23 mouse cellular contexts compared by ENCODE assay signal in the genomic region with DNA sequence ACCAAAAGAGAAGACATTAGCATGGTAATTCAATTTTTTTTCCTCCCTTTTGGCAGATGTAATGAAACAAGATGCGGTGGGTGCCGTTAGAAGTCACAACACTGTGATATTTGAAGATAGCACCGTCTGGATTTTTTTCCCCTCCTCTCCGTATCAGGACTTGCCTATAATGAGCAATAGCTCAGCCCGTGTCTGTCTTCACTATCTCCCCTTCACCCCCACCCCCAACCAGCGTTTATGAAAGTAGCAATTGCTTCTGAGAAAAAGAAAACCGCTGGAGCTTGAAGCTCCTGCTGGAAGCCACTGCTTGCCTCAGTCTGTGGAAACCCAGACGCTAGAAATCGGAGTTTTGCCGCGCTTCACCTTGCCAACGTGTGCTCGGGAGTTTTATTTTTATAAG. TPM values are rescaled to one million over a fixed set of nuclear protein-coding genes. Genes with fewer than 3 reads are reported as not detected.
A peak's percentile ranks its signal among the peaks of the same experiment; 100 is the strongest.
DNase-seq lines count a peak whose midpoint lies in the region; ATAC-seq and TF ChIP-seq lines count a peak whose summit lies in the region.
"Had no signal": no experiment of that assay in that cellular context is flagged by ENCODE, and none has a peak within 500 bp of the region (broad histone marks: within the 10 kb centered on the region; RNA-seq: fewer than 3 reads in every experiment).

No protein-coding gene starts in this region.

- no peak overlapping the region for H3K4me3 ChIP-seq in forebrain, embryonic 13.5 days
- no peak overlapping the region for H3K4me3 ChIP-seq in forebrain, embryonic 10.5 days
- no peak overlapping the region for H3K4me3 ChIP-seq in forebrain, postnatal 0 days (ENCODE audit: low read depth, low read length)
- no peak overlapping the region for H3K4me3 ChIP-seq in midbrain, embryonic 15.5 days
- H3K4me3 ChIP-seq: limb, embryonic 15.5 days; myocyte had no signal

- H3K4me2 ChIP-seq in forebrain, embryonic 13.5 days = peak overlapping the region; percentile 13
- 0 out of 2 replicates have a peak overlapping the region, but pooled peaks have one; percentile 10 for H3K4me2 ChIP-seq in forebrain, postnatal 0 days (ENCODE audit: low read depth)
- peak overlapping the region; percentile 37 for H3K4me2 ChIP-seq in midbrain, embryonic 15.5 days
- H3K4me2 ChIP-seq: limb, embryonic 15.5 days had no signal

- H3K27ac ChIP-seq in forebrain, embryonic 13.5 days = peak overlapping the region; percentile 8; the same call in 1 of the 2 replicates
- no peak overlapping the region for H3K27ac ChIP-seq in forebrain, embryonic 10.5 days
- no peak overlapping the region for H3K27ac ChIP-seq in forebrain, postnatal 0 days (ENCODE audit: low read depth, low read length)
- H3K27ac ChIP-seq in midbrain, embryonic 15.5 days = peak overlapping the region; percentile 74
- H3K27ac ChIP-seq: limb, embryonic 15.5 days had no signal

- H3K4me1 ChIP-seq in forebrain, embryonic 13.5 days = peaks cover 18% of the 10 kb centered on the region
- H3K4me1 ChIP-seq in forebrain, embryonic 10.5 days = peaks cover 17% of the 10 kb centered on the region
- H3K4me1 ChIP-seq in forebrain, postnatal 0 days (ENCODE audit: insufficient read depth) = 0 out of 2 replicates have a peak, but pooled peaks cover 4% of the 10 kb centered on the region
- peaks cover 23% of the 10 kb centered on the region for H3K4me1 ChIP-seq in midbrain, embryonic 15.5 days

- no peak overlapping the region for H3K9ac ChIP-seq in forebrain, embryonic 13.5 days
- no peak overlapping the region for H3K9ac ChIP-seq in forebrain, postnatal 0 days
- no peak overlapping the region for H3K9ac ChIP-seq in midbrain, embryonic 15.5 days
- H3K9ac ChIP-seq: limb, embryonic 15.5 days had no signal

- peak; percentile 7; the same call in 1 of the 2 replicates for ATAC-seq in forebrain, embryonic 13.5 days
- 0 out of 2 replicates have a peak, but pooled peaks have one; percentile 30 for ATAC-seq in forebrain, postnatal 0 days
- peak; percentile 69 for ATAC-seq in midbrain, embryonic 15.5 days (replicated peaks)

- TF ChIP-seq CTCF in forebrain, postnatal 0 days (IDR thresholded peaks at IDR 0.05; ENCODE audit: low read depth) = no peak

- H3K36me3 ChIP-seq in forebrain, embryonic 13.5 days (ENCODE audit: poor library complexity, severe bottlenecking) = no peaks in the 10 kb centered on the region
- H3K36me3 ChIP-seq in forebrain, embryonic 10.5 days (replicated peaks) = no peaks in the 10 kb centered on the region
- H3K36me3 ChIP-seq in forebrain, postnatal 0 days (ENCODE audit: insufficient read depth) = no peaks in the 10 kb centered on the region
- H3K36me3 ChIP-seq in midbrain, embryonic 15.5 days (replicated peaks) = no peaks in the 10 kb centered on the region
- H3K36me3 ChIP-seq: limb, embryonic 15.5 days had no signal

- H3K27me3 ChIP-seq in forebrain, embryonic 13.5 days = peaks cover 5% of the 10 kb centered on the region; the same call in 1 of the 2 replicates
- no peaks in the 10 kb centered on the region for H3K27me3 ChIP-seq in forebrain, embryonic 10.5 days (ENCODE audit: poor library complexity, severe bottlenecking)
- H3K27me3 ChIP-seq in forebrain, postnatal 0 days (ENCODE audit: insufficient read depth, low read length) = peaks cover 12% of the 10 kb centered on the region; the same call in 1 of the 2 replicates
- H3K27me3 ChIP-seq in midbrain, embryonic 15.5 days (replicated peaks) = no peaks in the 10 kb centered on the region

- 45% methylated on average over 13 of the region's 13 CpGs for WGBS in forebrain, embryonic 13.5 days
- WGBS in forebrain, embryonic 10.5 days = 67% methylated on average over 13 of the region's 13 CpGs
- 31% methylated on average over 13 of the region's 13 CpGs for WGBS in forebrain, postnatal 0 days
- 25% methylated on average over 13 of the region's 13 CpGs for WGBS in midbrain, embryonic 15.5 days

- DNase-seq in forebrain, embryonic 10.5 days (ENCODE audit: extremely low spot score, low spot score) = no peak
- DNase-seq in MN1 (ENCODE audit: low spot score) = peak; percentile 21
- DNase-seq in forebrain, postnatal 0 days = peak; percentile 37
- no peak for DNase-seq in cerebellum, postnatal 36 days
- no peak for DNase-seq in urinary bladder, postnatal 36 days (ENCODE audit: low spot score in 2 of 2)
- DNase-seq: adrenal gland, adult 2 months; cerebellum, adult 11-12 months; heart, postnatal 4 days; kidney, adult 11 months; lung, postnatal 10 days; spleen, adult 18-20 months; thymus, postnatal 14 days had no signal

- H3K9me3 ChIP-seq in forebrain, embryonic 13.5 days (replicated peaks) = no peaks in the 10 kb centered on the region
- peaks cover 7% of the 10 kb centered on the region for H3K9me3 ChIP-seq in forebrain, embryonic 10.5 days
- H3K9me3 ChIP-seq in forebrain, postnatal 0 days (ENCODE audit: low read length) = no peaks in the 10 kb centered on the region
- no peaks in the 10 kb centered on the region for H3K9me3 ChIP-seq in midbrain, embryonic 15.5 days
- H3K9me3 ChIP-seq: limb, embryonic 15.5 days had no signal

RNA-seq across cellular contexts. Expression of a gene that starts 55.8 kb away (rescaled TPM):
- polyA plus RNA-seq in forebrain, embryonic 13.5 days (2015; fragmentation: Nextera tagmentation; extraction: Ambion mirVana) = not detected in 2 replicates
- not detected in 2 replicates for polyA plus RNA-seq in forebrain, embryonic 10.5 days (2016; fragmentation: Nextera tagmentation; extraction: Ambion mirVana)
- not detected in 2 replicates for total RNA-seq in forebrain, postnatal 0 days (2014; rRNA removed)
- polyA plus RNA-seq in forebrain, postnatal 0 days (2015; fragmentation: Nextera tagmentation; extraction: Ambion mirVana) = 0.31 TPM in 1 of 2 replicates, not detected in the other
- polyA plus RNA-seq in midbrain, embryonic 15.5 days (2015; fragmentation: Nextera tagmentation; extraction: Ambion mirVana) = not detected in 2 replicates
- total RNA-seq: adrenal gland, adult 2 months; CH12.LX; heart, postnatal 4 days; layer of hippocampus, postnatal 25 days; left cerebral cortex, postnatal 14 days; megakaryocyte, adult 5-6 weeks had no signal
- polyA plus RNA-seq: adrenal gland, adult 2 months; heart, embryonic 14.5 days; large intestine, adult 2 months; limb, embryonic 15.5 days; myocyte; stomach, embryonic 16.5 days had no signal

RNA-seq across cellular contexts. Expression of a gene that starts 59.5 kb away (rescaled TPM):
- 17.9 and 20.6 TPM in 2 replicates for polyA plus RNA-seq in forebrain, embryonic 13.5 days (2015; fragmentation: Nextera tagmentation; extraction: Ambion mirVana)
- polyA plus RNA-seq in forebrain, embryonic 10.5 days (2016; fragmentation: Nextera tagmentation; extraction: Ambion mirVana) = 26.6 and 37.1 TPM in 2 replicates
- total RNA-seq in forebrain, postnatal 0 days (2014; rRNA removed) = 2.8 and 8.0 TPM in 2 replicates
- polyA plus RNA-seq in forebrain, postnatal 0 days (2015; fragmentation: Nextera tagmentation; extraction: Ambion mirVana) = 21.0 and 35.2 TPM in 2 replicates
- polyA plus RNA-seq in midbrain, embryonic 15.5 days (2015; fragmentation: Nextera tagmentation; extraction: Ambion mirVana) = 47.4 and 55.1 TPM in 2 replicates
- total RNA-seq: CH12.LX; megakaryocyte, adult 5-6 weeks had no signal

Comparison
In these comparisons a context has a peak if more than half of its experiments do, and no peak if none do; other contexts are left out.
1. H3K27ac ChIP-seq: peak in forebrain, embryonic 13.5 days (single experiment) and midbrain, embryonic 15.5 days (single experiment); none in forebrain, embryonic 10.5 days (single experiment) and forebrain, postnatal 0 days (single experiment).
2. DNase-seq: peak in MN1 (single experiment) and forebrain, postnatal 0 days (single experiment); none in forebrain, embryonic 10.5 days (single experiment), cerebellum, postnatal 36 days (0 of 2) and urinary bladder, postnatal 36 days (0 of 2).
3. ATAC-seq: peak in every context shown above with its lines; median percentile 69 in midbrain, embryonic 15.5 days; 30 in forebrain, postnatal 0 days; 7 in forebrain, embryonic 13.5 days.
4. Peak in every context shown above with its lines, with median percentiles within 50 percentile points of each other: H3K4me2 ChIP-seq.